Mouse (Mus musculus): ENCODE results near the gene Khdc4. TPM values are rescaled to one million over a fixed set of nuclear protein-coding genes. Genes with fewer than 3 reads are reported as not detected.

The Khdc4 gene
- polyA plus RNA-seq, 1 experiment from 2014 or later, result 102 TPM

DNA sequence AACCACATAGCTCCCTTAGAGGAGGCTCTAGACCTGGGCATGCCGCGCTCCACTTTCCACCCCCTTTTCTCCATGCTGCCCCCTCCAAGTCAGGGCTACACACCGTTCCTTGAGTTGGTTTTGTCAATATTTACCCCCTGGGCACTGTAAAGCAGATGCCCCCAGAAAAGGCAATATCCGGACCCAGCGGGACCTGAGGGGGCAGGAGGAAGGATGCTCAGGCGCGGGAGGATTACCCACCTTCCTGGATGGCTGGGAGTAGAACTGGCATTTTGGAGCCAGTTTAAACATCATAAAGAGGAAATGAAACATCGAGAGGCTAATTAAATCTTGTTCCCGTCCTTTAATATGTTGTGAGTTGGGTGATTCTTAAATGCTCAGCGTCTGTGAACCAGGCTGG is 36.4 kb upstream of the Khdc4 start:
- Histone ChIP-seq H3K9ac (no peak overlapping the region), H3K4me2 (no peak overlapping the region), H3K27me3 (no peaks in the 10 kb centered on the region), H3K36me3 (peaks cover 46% of the 10 kb centered on the region), H3K27ac (no peak overlapping the region), H3K4me1 (peaks cover 6% of the 10 kb centered on the region; the same call in 1 of the 2 replicates), H3K4me3 (replicated peaks) (no peak overlapping the region), H3K9me3 (replicated peaks) (no peaks in the 10 kb centered on the region)
- WGBS, result 81% methylated on average over 10 of the region's 10 CpGs
- no peak for ATAC-seq (replicated peaks; ENCODE audit: low FRiP score)

- Histone ChIP-seq H3K36me3 (peaks cover 38% of the 10 kb centered on the region), H3K4me1 (peaks cover 12% of the 10 kb centered on the region; the same call in 1 of the 2 replicates), H3K27me3 (no peaks in the 10 kb centered on the region), H3K9me3 (replicated peaks) (no peaks in the 10 kb centered on the region), H3K27ac (no peak overlapping the region), H3K9ac (no peak overlapping the region), H3K4me2 (no peak overlapping the region), H3K4me3 (replicated peaks) (no peak overlapping the region)
- 94% methylated on average over 13 of the region's 13 CpGs for WGBS
- no peak for ATAC-seq (replicated peaks; ENCODE audit: low FRiP score)
These were observed 35.6 kb upstream of the Khdc4 start for GRCm38 (mm10) chr3:88649967-88650366.

DNA sequence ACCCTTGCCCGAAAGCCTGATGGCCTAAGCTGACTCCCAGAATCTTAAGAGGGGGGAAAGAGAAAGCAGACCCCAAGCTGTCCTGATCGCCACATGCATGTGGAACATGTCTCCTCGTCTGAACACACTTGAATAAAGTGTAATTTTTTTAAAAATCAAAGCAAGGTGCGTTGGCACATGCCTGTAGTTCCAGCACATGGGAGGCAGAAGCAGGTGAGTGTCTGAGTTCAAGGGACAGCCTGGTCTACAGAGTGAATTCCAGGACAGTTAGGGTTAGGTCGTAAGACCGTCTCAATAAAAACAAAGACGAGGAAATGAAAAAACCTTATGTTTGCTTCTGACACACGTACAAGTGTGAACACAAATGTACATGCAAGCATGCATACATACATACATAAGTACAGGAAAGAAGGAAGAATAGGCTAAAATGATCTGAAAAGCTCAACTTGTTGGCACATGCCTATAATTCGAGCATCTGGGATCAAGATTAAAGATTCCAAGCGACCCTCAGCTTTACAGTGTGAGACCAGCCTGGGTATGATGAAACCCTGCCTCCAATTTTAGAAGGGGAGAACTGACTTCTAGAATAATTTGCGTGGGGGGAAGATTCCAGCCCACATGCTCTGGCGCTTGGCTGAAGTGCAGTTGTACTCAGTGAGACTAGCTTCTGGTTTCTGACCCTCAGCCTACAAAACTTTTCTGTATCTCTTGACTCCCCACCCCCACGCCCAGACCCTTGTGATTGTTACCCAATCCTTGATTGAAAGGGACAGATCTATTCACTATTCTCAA is 34.7 kb upstream of the Khdc4 start:
- ATAC-seq (replicated peaks; ENCODE audit: low FRiP score), result no peak
- Histone ChIP-seq H3K4me2 (no peak overlapping the region), H3K36me3 (peaks cover 28% of the 10 kb centered on the region), H3K4me3 (replicated peaks) (no peak overlapping the region), H3K4me1 (peaks cover 16% of the 10 kb centered on the region; the same call in 1 of the 2 replicates), H3K27me3 (no peaks in the 10 kb centered on the region), H3K9me3 (replicated peaks) (no peaks in the 10 kb centered on the region), H3K9ac (no peak overlapping the region), H3K27ac (no peak overlapping the region)
- 68% methylated on average over 13 of the region's 13 CpGs for WGBS

- 71% methylated on average over 18 of the region's 18 CpGs for WGBS
- ATAC-seq (replicated peaks; ENCODE audit: low FRiP score), result no peak
- H3K36me3 ChIP-seq, result peaks cover 18% of the 10 kb centered on the region
- no peak overlapping the region for H3K4me2 ChIP-seq
- H3K4me3 ChIP-seq (replicated peaks), result no peak overlapping the region
- H3K27ac ChIP-seq, result no peak overlapping the region
- H3K4me1 ChIP-seq, result peaks cover 16% of the 10 kb centered on the region; the same call in 1 of the 2 replicates
- H3K27me3 ChIP-seq, result no peaks in the 10 kb centered on the region
- no peaks in the 10 kb centered on the region for H3K9me3 ChIP-seq (replicated peaks)
- H3K9ac ChIP-seq, result no peak overlapping the region
These were observed 33.7 kb upstream of the Khdc4 start for GRCm38 (mm10) chr3:88651669-88652618.

- H3K27ac ChIP-seq, result no peak within 1 kb of the TSS
- no peak within 1 kb of the TSS for H3K9ac ChIP-seq
- 86% methylated on average over 17 of the region's 17 CpGs for WGBS
- H3K36me3 ChIP-seq, result peaks cover 8% of the 10 kb centered on the region
- no peaks in the 10 kb centered on the region for H3K9me3 ChIP-seq (replicated peaks)
- H3K4me1 ChIP-seq, result peaks cover 16% of the 10 kb centered on the region; the same call in 1 of the 2 replicates
- H3K4me2 ChIP-seq, result no peak within 1 kb of the TSS
- H3K4me3 ChIP-seq (replicated peaks), result no peak within 1 kb of the TSS
- H3K27me3 ChIP-seq, result no peaks in the 10 kb centered on the region
- no peak for ATAC-seq (replicated peaks; ENCODE audit: low FRiP score)
These were observed 32.6 kb upstream of the Khdc4 start, which contains the start of gene Rxfp4 for GRCm38 (mm10) chr3:88652846-88653515. TSS of gene Rxfp4 (minus strand) at chr3:88653142.

DNA sequence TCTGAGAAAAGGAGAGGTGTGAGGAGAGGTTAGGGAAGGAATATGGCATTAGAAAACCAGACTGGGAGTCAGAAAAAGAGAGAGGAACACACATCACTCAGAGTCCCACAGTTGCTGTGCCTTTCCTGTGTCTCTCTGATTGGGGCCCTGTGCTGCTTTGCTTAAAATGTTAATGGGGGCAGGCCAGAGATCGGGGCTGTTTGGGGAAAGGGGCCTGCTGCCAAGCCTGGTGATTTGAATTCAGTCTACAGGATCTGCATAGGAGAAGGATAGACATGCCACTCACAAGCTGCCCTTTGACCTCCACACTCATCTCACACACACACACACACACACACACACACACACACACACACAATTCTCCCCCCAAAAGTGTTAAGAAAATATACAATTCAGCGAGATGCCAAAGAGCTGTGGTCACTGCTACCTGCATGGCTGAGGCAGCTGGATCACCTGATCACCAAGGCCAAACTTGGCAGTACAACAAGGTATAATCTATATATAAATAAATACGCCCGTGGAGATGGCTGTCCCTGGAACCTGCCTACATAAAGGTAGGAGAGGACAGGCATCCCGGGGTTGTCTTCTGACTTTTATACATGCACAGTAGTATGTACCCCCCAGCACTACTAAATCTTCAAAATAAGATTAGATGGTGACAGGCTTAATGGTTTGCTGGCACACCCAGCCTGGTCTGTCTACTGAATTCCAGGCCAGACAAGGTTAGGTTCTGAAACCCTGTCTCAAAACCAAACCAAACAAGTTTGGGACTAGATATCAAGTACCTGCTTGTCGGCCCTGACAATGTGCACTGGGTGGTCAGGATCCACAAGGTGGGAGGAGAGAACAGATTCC is 31.9 kb upstream of the Khdc4 start:
- Histone ChIP-seq H3K27me3 (no peaks in the 10 kb centered on the region), H3K36me3 (no peaks in the 10 kb centered on the region; the same call in 1 of the 2 replicates), H3K4me2 (no peak overlapping the region), H3K9ac (no peak overlapping the region), H3K4me3 (replicated peaks) (no peak overlapping the region), H3K4me1 (peaks cover 16% of the 10 kb centered on the region; the same call in 1 of the 2 replicates), H3K9me3 (replicated peaks) (no peaks in the 10 kb centered on the region), H3K27ac (no peak overlapping the region)
- ATAC-seq (replicated peaks; ENCODE audit: low FRiP score), result no peak
- 79% methylated on average over 6 of the region's 6 CpGs for WGBS

DNA sequence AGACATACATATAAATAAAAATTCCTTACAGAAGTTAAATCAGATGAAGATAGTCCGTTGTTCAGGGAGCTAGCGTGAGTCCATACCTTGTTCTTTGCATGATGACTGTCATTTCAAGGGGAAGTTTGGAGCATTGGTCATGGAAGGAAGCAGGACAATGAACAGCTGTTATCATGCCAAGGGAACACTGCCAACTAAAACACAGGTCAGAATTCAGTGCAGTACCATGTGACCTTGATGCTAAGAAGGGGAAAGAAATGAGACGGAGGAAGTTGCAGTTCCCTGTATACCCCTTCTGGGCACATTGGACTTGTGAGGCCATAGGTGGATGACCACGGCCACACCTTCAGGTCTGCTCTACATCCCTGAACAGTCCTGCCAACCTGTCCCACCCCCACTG is 31.0 kb upstream of the Khdc4 start:
- Histone ChIP-seq H3K4me1 (peaks cover 16% of the 10 kb centered on the region; the same call in 1 of the 2 replicates), H3K4me2 (no peak overlapping the region), H3K27me3 (no peaks in the 10 kb centered on the region), H3K9ac (no peak overlapping the region), H3K27ac (no peak overlapping the region), H3K36me3 (no peaks in the 10 kb centered on the region), H3K9me3 (replicated peaks) (no peaks in the 10 kb centered on the region), H3K4me3 (replicated peaks) (no peak overlapping the region)
- no peak; the same call in 1 of the 2 replicates for ATAC-seq (replicated peaks; ENCODE audit: low FRiP score)
- 71% methylated on average over 4 of the region's 4 CpGs for WGBS

GRCm38 (mm10) chr3:88655619-88656018 is 30.0 kb upstream of the Khdc4 start:
- no peak for ATAC-seq (replicated peaks; ENCODE audit: low FRiP score)
- Histone ChIP-seq H3K9me3 (replicated peaks) (no peaks in the 10 kb centered on the region), H3K4me2 (no peak overlapping the region), H3K27me3 (no peaks in the 10 kb centered on the region), H3K4me3 (replicated peaks) (no peak overlapping the region), H3K27ac (no peak overlapping the region), H3K4me1 (peaks cover 16% of the 10 kb centered on the region; the same call in 1 of the 2 replicates), H3K36me3 (no peaks in the 10 kb centered on the region), H3K9ac (no peak overlapping the region)
- WGBS, result 71% methylated on average over 8 of the region's 8 CpGs

DNA sequence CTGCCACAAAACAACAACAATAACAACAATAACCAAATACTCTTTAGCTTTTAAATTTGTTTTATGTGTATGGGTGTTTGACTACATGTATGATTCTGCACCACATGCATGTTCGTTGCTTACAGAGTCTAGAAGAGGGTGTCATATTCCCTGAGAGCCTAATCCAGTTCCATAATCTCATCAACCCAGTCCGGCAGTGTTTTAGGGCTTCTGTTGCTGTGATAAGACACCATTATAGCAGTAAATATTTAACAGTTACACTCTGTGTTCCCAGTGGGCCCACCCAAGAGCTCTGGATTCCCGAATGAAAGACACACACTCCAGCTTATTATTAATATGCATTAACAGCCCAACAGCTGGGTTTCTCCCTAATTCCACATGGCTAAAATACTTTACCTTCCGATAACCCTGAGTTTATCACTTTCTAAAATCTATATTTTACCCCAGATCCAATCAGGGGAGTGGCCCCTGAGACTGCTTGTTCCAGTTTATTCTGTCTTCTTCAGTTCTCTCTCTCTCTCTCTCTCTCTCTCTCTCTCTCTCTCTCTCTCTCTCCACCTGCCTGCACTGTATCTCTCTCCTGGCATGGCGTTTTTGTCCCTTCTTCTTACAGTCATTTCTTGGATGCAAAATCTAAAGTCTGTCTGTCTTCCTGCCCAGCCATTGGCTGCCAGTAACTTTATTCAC is 27.0 kb upstream of the Khdc4 start:
- H3K4me1 ChIP-seq, result peaks cover 10% of the 10 kb centered on the region; the same call in 1 of the 2 replicates
- no peak overlapping the region for H3K9ac ChIP-seq
- H3K9me3 ChIP-seq (replicated peaks), result no peaks in the 10 kb centered on the region
- H3K4me2 ChIP-seq, result no peak overlapping the region
- H3K36me3 ChIP-seq, result no peaks in the 10 kb centered on the region
- WGBS, result 64% methylated on average over 5 of the region's 5 CpGs
- no peak for ATAC-seq (replicated peaks; ENCODE audit: low FRiP score)
- H3K27ac ChIP-seq, result no peak overlapping the region
- H3K27me3 ChIP-seq, result no peaks in the 10 kb centered on the region
- H3K4me3 ChIP-seq (replicated peaks), result no peak overlapping the region

DNA sequence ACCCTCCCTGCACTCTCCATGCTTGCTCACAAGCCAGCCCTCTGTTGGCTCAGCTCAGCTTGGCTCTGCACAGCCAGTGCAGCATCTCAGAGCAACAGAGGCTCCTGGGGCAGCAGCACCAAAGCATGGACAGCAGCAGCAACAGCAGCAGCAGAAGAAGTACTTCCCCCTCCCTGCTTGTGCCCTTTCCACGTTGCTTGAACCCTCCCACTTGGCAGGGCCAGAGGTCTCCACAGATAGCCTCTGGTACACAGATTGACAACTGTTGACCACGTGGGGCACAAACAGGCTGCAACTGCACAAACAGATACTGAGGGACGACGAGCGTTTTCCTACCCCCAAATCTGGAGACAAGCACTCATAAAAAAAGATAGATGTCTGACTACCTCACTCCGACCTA is 25.8 kb upstream of the Khdc4 start:
- Histone ChIP-seq H3K27ac (no peak overlapping the region), H3K9me3 (replicated peaks) (no peaks in the 10 kb centered on the region), H3K36me3 (no peaks in the 10 kb centered on the region), H3K4me3 (replicated peaks) (no peak overlapping the region), H3K27me3 (no peaks in the 10 kb centered on the region), H3K4me2 (no peak overlapping the region), H3K9ac (no peak overlapping the region), H3K4me1 (peaks cover 6% of the 10 kb centered on the region; the same call in 1 of the 2 replicates)
- WGBS, result 12% methylated on average over 6 of the region's 6 CpGs
- ATAC-seq (replicated peaks; ENCODE audit: low FRiP score), result no peak
